Mouse (Mus musculus) midbrain, embryonic 16.5 days (tissue): ENCODE results near the gene Gm45337. TPM values are rescaled to one million over a fixed set of nuclear protein-coding genes. Genes with fewer than 3 reads are reported as not detected.
"Not testable (repeated sequence)": the region's sequence is repeated elsewhere in the genome, so short reads cannot be mapped to it uniquely, and the experiment has no call there.

Source experiments
- ATAC-seq: fragments of 200-750 bp; cut with Nextera tagmentation; 2 replicates; pipeline ENCODE4 v1.8.0; 2017; ENCODE audit warnings: moderate TSS enrichment
- H3K27ac ChIP-seq: fragments of 300-500 bp; sonication (generic); 2 replicates; pipeline ENCODE4 v1.5.1; 2014; ENCODE audit warnings: mild to moderate bottlenecking, low read length, mixed read lengths
- H3K27me3 ChIP-seq: fragments of 300-500 bp; sonication (generic); 2 replicates; pipeline ENCODE4 v1.6.1; 2014; ENCODE audit warnings: low read depth, low read length, mixed read lengths; ENCODE audit not compliant: control insufficient read depth, insufficient read depth
- H3K36me3 ChIP-seq: fragments of 300-500 bp; sonication (generic); 2 replicates; pipeline ENCODE4 v1.6.1; 2014; ENCODE audit warnings: mild to moderate bottlenecking, low read length, moderate library complexity, mixed read lengths; ENCODE audit not compliant: control insufficient read depth, insufficient read depth
- H3K4me1 ChIP-seq: fragments of 300-500 bp; sonication (generic); 2 replicates; pipeline ENCODE4 v1.6.1; 2014; ENCODE audit warnings: mild to moderate bottlenecking, low read length, mixed read lengths; ENCODE audit not compliant: control insufficient read depth, insufficient read depth
- H3K4me2 ChIP-seq: fragments of 300-500 bp; sonication (generic); 2 replicates; pipeline ENCODE4 v1.6.1; 2014; ENCODE audit warnings: mild to moderate bottlenecking, low read length, mixed read lengths
- H3K4me3 ChIP-seq: fragments of 300-500 bp; sonication (generic); 2 replicates; pipeline ENCODE4 v1.5.1; 2014; ENCODE audit warnings: low read depth, mild to moderate bottlenecking, low read length, moderate library complexity, mixed read lengths
- H3K9ac ChIP-seq: fragments of 300-500 bp; sonication (generic); 2 replicates; pipeline ENCODE4 v1.6.1; 2014; ENCODE audit warnings: low read depth, low read length, mixed read lengths
- H3K9me3 ChIP-seq: fragments of 300-500 bp; sonication (generic); replicated peaks from 2 replicates; pipeline ENCODE4 v1.6.1; 2014; ENCODE audit warnings: mild to moderate bottlenecking, low read length, mixed read lengths; ENCODE audit not compliant: control insufficient read depth, poor library complexity, severe bottlenecking
- whole genome bisulfite sequencing: fragments of 180-500 bp; shearing (Covaris S2); extraction: QIAGEN DNeasy Blood & Tissue Kit; methylation state at CpG from one replicate; pipeline ENCODE4 v1.1.7; 2014; 5-methylcytosine and 5-hydroxymethylcytosine counted together
- polyA plus RNA-seq: library from polyadenylated mRNA; unstranded; fragments of >200 nt; fragmentation: Nextera tagmentation; extraction: Ambion mirVana; gene quantifications from 2 replicates; pipeline ENCODE4 v1.2.1, GENCODE M21; 2015

The Gm45337 gene
- not detected in 2 replicates for polyA plus RNA-seq

GRCm38 (mm10) chr7:142144507-142144906 lies at the start of gene Gm45337:
TSS of gene Gm45337 (minus strand) at chr7:142144607.
- no peak within 1 kb of the TSS for H3K9ac ChIP-seq

GRCm38 (mm10) chr7:142190289-142190688 lies 45.9 kb upstream of the Gm45337 start, which contains the start of gene Gm10153:
TSS of gene Gm10153 (minus strand) at chr7:142190389.
- 28% methylated on average over 2 of the region's 2 CpGs for WGBS

More at GRCm38 (mm10) chr7:142144507-142144906, at the start of gene Gm45337:
- H3K36me3 ChIP-seq = no peaks in the 10 kb centered on the region
- no peak within 1 kb of the TSS for H3K4me2 ChIP-seq
- no peak within 1 kb of the TSS for H3K4me3 ChIP-seq
- 80% methylated on average over 1 of the region's 1 CpGs for WGBS
- H3K4me1 ChIP-seq = no peaks in the 10 kb centered on the region
- H3K27ac ChIP-seq = no peak within 1 kb of the TSS
- no peak for ATAC-seq
- H3K27me3 ChIP-seq = no peaks in the 10 kb centered on the region
- no peaks in the 10 kb centered on the region for H3K9me3 ChIP-seq

GRCm38 (mm10) chr7:142188156-142188555 lies 43.7 kb upstream of the Gm45337 start:
- no peak overlapping the region for H3K27ac ChIP-seq
- H3K36me3 ChIP-seq = no peaks in the 10 kb centered on the region
- 62% methylated on average over 2 of the region's 2 CpGs for WGBS
- H3K9me3 ChIP-seq = no peaks in the 10 kb centered on the region
- H3K9ac ChIP-seq = no peak overlapping the region
- H3K4me3 ChIP-seq = no peak overlapping the region
- no peak overlapping the region for H3K4me2 ChIP-seq
- H3K4me1 ChIP-seq = no peaks in the 10 kb centered on the region
- no peak for ATAC-seq
- no peaks in the 10 kb centered on the region for H3K27me3 ChIP-seq

More at GRCm38 (mm10) chr7:142190289-142190688, 45.9 kb upstream of the Gm45337 start, which contains the start of gene Gm10153:
- Histone ChIP-seq H3K9ac (no peak within 1 kb of the TSS), H3K4me1 (no peaks in the 10 kb centered on the region), H3K9me3 (no peaks in the 10 kb centered on the region), H3K27me3 (no peaks in the 10 kb centered on the region), H3K27ac (no peak within 1 kb of the TSS), H3K4me2 (no peak within 1 kb of the TSS), H3K36me3 (no peaks in the 10 kb centered on the region), H3K4me3 (no peak within 1 kb of the TSS)
- ATAC-seq = no peak

GRCm38 (mm10) chr7:142181021-142181420 lies 36.6 kb upstream of the Gm45337 start:
- Histone ChIP-seq H3K27ac (no peak overlapping the region), H3K4me2 (no peak overlapping the region), H3K4me1 (no peaks in the 10 kb centered on the region), H3K9me3 (no peaks in the 10 kb centered on the region), H3K4me3 (no peak overlapping the region), H3K27me3 (no peaks in the 10 kb centered on the region), H3K9ac (no peak overlapping the region), H3K36me3 (no peaks in the 10 kb centered on the region)
- 50% methylated on average over 1 of the region's 1 CpGs for WGBS
- no peak for ATAC-seq

GRCm38 (mm10) chr7:142178685-142179084 lies 34.3 kb upstream of the Gm45337 start:
- H3K9ac ChIP-seq = no peak overlapping the region
- no peaks in the 10 kb centered on the region for H3K27me3 ChIP-seq
- no peak for ATAC-seq
- H3K4me2 ChIP-seq = no peak overlapping the region
- H3K27ac ChIP-seq = no peak overlapping the region
- H3K36me3 ChIP-seq = no peaks in the 10 kb centered on the region
- no peaks in the 10 kb centered on the region for H3K9me3 ChIP-seq
- no peaks in the 10 kb centered on the region for H3K4me1 ChIP-seq
- 83% methylated on average over 1 of the region's 1 CpGs for WGBS
- H3K4me3 ChIP-seq = no peak overlapping the region

- H3K9ac ChIP-seq, H3K27ac ChIP-seq, H3K4me1 ChIP-seq, H3K4me2 ChIP-seq, H3K27me3 ChIP-seq, H3K9me3 ChIP-seq, H3K4me3 ChIP-seq, H3K36me3 ChIP-seq, ATAC-seq: not testable (repeated sequence)
These were observed 31.5 kb upstream of the Gm45337 start, which contains the start of gene Krtap5-2 for GRCm38 (mm10) chr7:142175905-142176304. TSS of gene Krtap5-2 (minus strand) at chr7:142176005.

- no peak overlapping the region for H3K4me2 ChIP-seq
These were observed 25.4 kb upstream of the Gm45337 start for GRCm38 (mm10) chr7:142169836-142170235.

GRCm38 (mm10) chr7:142165639-142166038 lies 21.2 kb upstream of the Gm45337 start, which contains the start of gene Gm4553:
TSS of gene Gm4553 (minus strand) at chr7:142165739.
- ATAC-seq, H3K4me3 ChIP-seq, H3K9ac ChIP-seq, H3K4me2 ChIP-seq, H3K27ac ChIP-seq, H3K36me3 ChIP-seq, H3K4me1 ChIP-seq, H3K9me3 ChIP-seq, H3K27me3 ChIP-seq: not testable (repeated sequence)

More at GRCm38 (mm10) chr7:142169836-142170235, 25.4 kb upstream of the Gm45337 start:
- Histone ChIP-seq H3K4me1 (no peaks in the 10 kb centered on the region), H3K27me3 (no peaks in the 10 kb centered on the region), H3K9ac (no peak overlapping the region), H3K36me3 (no peaks in the 10 kb centered on the region), H3K27ac (no peak overlapping the region), H3K9me3 (no peaks in the 10 kb centered on the region), H3K4me3 (no peak overlapping the region)
- ATAC-seq = no peak
- WGBS = 49% methylated on average over 3 of the region's 3 CpGs

GRCm38 (mm10) chr7:142159366-142159765 lies 15.0 kb upstream of the Gm45337 start:
- no peak for ATAC-seq
- 98% methylated on average over 3 of the region's 3 CpGs for whole genome bisulfite sequencing
- H3K4me2 ChIP-seq = no peak overlapping the region

More at GRCm38 (mm10) chr7:142159366-142159765, 15.0 kb upstream of the Gm45337 start:
- Histone ChIP-seq H3K4me1 (no peaks in the 10 kb centered on the region), H3K27ac (no peak overlapping the region), H3K9ac (no peak overlapping the region), H3K36me3 (no peaks in the 10 kb centered on the region), H3K9me3 (no peaks in the 10 kb centered on the region), H3K4me3 (no peak overlapping the region), H3K27me3 (no peaks in the 10 kb centered on the region)
